Mouse (Mus musculus) intestine, postnatal 0 days (tissue): Measurements from ENCODE around the gene Fads6. TPM values are rescaled to one million over a fixed set of nuclear protein-coding genes. Genes with fewer than 3 reads are reported as not detected.

ENCODE experiments used
- ATAC-seq: fragments of 200-750 bp; cut with Nextera tagmentation; 2 replicates; pipeline ENCODE4 v1.8.0; 2017; ENCODE audit warnings: mild to moderate bottlenecking, moderate TSS enrichment, moderate library complexity
- H3K27ac ChIP-seq: fragments of 300-500 bp; sonication (generic); 2 replicates; pipeline ENCODE4 v1.5.1; 2014; ENCODE audit warnings: mild to moderate bottlenecking, low read depth, low read length, moderate library complexity
- H3K27me3 ChIP-seq: fragments of 300-500 bp; sonication (generic); replicated peaks from 2 replicates; pipeline ENCODE4 v1.6.1; 2014; ENCODE audit warnings: low read length, mixed read lengths; ENCODE audit not compliant: control insufficient read depth, insufficient read depth
- H3K36me3 ChIP-seq: fragments of 300-500 bp; sonication (generic); 2 replicates; pipeline ENCODE4 v1.6.1; 2014; ENCODE audit warnings: mild to moderate bottlenecking, moderate library complexity; ENCODE audit not compliant: control insufficient read depth, insufficient read depth
- H3K4me1 ChIP-seq: fragments of 300-500 bp; sonication (generic); replicated peaks from 2 replicates; pipeline ENCODE4 v1.6.1; 2014; ENCODE audit warnings: antibody characterized with exemption, low read length, mixed read lengths; ENCODE audit not compliant: control insufficient read depth, insufficient read depth
- H3K4me2 ChIP-seq: fragments of 300-500 bp; sonication (generic); replicated peaks from 2 replicates; pipeline ENCODE4 v1.6.1; 2014; ENCODE audit warnings: low read depth, mild to moderate bottlenecking, moderate library complexity
- H3K4me3 ChIP-seq: fragments of 300-500 bp; sonication (generic); 2 replicates; pipeline ENCODE4 v1.5.1; 2014; ENCODE audit warnings: low read depth, low read length
- H3K9ac ChIP-seq: fragments of 300-500 bp; sonication (generic); 2 replicates; pipeline ENCODE4 v1.6.1; 2014; ENCODE audit warnings: mild to moderate bottlenecking, low read depth, low read length
- H3K9me3 ChIP-seq: fragments of 300-500 bp; sonication (generic); 2 replicates; pipeline ENCODE4 v1.6.1; 2016; ENCODE audit warnings: mixed run types; ENCODE audit not compliant: control insufficient read depth
- CTCF ChIP-seq: sonication (generic); IDR thresholded peaks from 2 replicates; pipeline ENCODE4 v1.5.1; 2016; ENCODE audit warnings: low read depth, mild to moderate bottlenecking, control low read depth, antibody characterized with exemption, moderate library complexity
- WGBS: fragments of 180-500 bp; shearing (Covaris S2); extraction: QIAGEN DNeasy Blood & Tissue Kit; methylation state at CpG from one replicate; pipeline ENCODE4 v1.1.7; 2014; 5-methylcytosine and 5-hydroxymethylcytosine counted together
- polyA plus RNA-seq: library from polyadenylated mRNA; unstranded; fragments of >200 nt; fragmentation: Nextera tagmentation; extraction: Ambion mirVana; gene quantifications from 2 replicates; pipeline ENCODE4 v1.2.1, GENCODE M21; 2015

Gene Fads6
- polyA plus RNA-seq, 1 experiment from 2014 or later, result 0.26 TPM

GRCm38 (mm10) chr11:115267061-115267883 is 30.2 kb downstream of the Fads6 start, which contains the start of gene Grin2c:
Gene Grin2c (minus strand): TSS chr11:115267243.
- no peak within 1 kb of the TSS for H3K27ac ChIP-seq
- H3K36me3 ChIP-seq, result peaks cover 24% of the 10 kb centered on the region
- no peak within 1 kb of the TSS for H3K9ac ChIP-seq
- peaks cover 57% of the 10 kb centered on the region for H3K27me3 ChIP-seq
- no peak for ATAC-seq
- peak within 1 kb of the TSS; percentile 57 for H3K4me2 ChIP-seq
- peak within 1 kb of the TSS; percentile 25 for H3K4me3 ChIP-seq
- H3K4me1 ChIP-seq, result no peaks in the 10 kb centered on the region
- H3K9me3 ChIP-seq, result no peaks in the 10 kb centered on the region
- no peak for TF ChIP-seq CTCF
- WGBS, result 8% methylated on average over 49 of the region's 50 CpGs

DNA sequence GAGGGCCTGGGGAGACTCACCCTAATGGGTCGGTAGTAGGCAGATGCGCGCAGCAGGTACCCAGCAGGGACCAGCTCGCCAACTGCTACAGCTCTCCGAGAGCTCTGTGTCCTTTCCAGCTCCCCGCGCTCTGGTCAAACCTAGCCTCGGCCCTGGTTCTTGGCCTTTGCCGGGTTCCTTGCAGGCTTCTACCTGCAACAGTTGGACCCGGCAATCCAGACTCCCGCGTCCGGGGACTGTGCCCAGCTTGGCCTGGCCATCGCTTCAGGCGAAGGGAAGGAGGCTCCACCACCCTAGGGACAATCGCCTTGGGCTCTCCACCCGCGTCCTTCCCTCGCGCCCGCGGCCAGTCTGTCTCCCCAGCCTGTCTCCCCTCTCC is 31.1 kb downstream of the Fads6 start:
- Histone ChIP-seq H3K9me3 (no peaks in the 10 kb centered on the region), H3K36me3 (peaks cover 20% of the 10 kb centered on the region), H3K4me1 (no peaks in the 10 kb centered on the region), H3K4me2 (peak overlapping the region; percentile 57; the same call in 1 of the 2 replicates), H3K27me3 (peaks cover 64% of the 10 kb centered on the region), H3K4me3 (peak overlapping the region; percentile 25), H3K9ac (no peak overlapping the region), H3K27ac (no peak overlapping the region)
- 2% methylated on average over 21 of the region's 22 CpGs for WGBS
- no peak for TF ChIP-seq CTCF
- no peak for ATAC-seq

DNA sequence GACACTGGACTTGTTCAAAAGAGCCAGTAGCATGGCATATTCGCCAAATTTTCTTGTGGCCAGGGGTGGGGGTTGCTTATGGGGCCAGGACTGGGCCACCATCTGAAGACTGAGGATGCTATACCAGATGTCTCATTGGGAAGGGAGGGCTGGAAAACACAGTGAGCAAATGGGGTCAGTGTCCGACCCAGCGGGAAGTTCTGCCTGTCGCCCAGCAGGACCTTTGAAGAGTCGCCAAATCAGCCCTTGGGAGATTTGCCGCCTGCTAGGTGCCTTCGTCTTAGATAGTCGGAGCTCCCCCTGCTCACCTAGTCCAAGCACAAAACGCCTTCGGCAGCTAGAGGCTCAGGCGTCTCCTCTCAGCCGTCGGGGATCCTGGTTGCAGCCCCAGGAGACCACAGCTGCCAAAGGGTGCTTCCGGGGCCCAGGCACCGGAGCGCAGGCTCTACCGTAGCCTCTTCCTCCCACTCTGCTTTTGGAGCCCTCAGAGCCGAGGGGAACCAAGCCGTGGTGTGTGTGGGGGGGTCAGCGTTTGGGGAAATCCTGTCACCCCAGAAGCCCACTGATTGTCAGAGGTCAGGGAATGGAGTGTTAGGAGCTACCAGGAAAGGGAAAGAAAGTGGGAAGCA is 31.6 kb downstream of the Fads6 start:
- no peak for ATAC-seq
- no peak overlapping the region for H3K9ac ChIP-seq
- no peaks in the 10 kb centered on the region for H3K9me3 ChIP-seq
- H3K27me3 ChIP-seq, result peaks cover 64% of the 10 kb centered on the region
- peaks cover 20% of the 10 kb centered on the region for H3K36me3 ChIP-seq
- H3K4me3 ChIP-seq, result no peak overlapping the region
- H3K4me2 ChIP-seq, result 0 out of 2 replicates have a peak overlapping the region, but pooled peaks have one; percentile 13
- WGBS, result 4% methylated on average over 20 of the region's 20 CpGs
- H3K4me1 ChIP-seq, result no peaks in the 10 kb centered on the region
- H3K27ac ChIP-seq, result no peak overlapping the region
- no peak for TF ChIP-seq CTCF

DNA sequence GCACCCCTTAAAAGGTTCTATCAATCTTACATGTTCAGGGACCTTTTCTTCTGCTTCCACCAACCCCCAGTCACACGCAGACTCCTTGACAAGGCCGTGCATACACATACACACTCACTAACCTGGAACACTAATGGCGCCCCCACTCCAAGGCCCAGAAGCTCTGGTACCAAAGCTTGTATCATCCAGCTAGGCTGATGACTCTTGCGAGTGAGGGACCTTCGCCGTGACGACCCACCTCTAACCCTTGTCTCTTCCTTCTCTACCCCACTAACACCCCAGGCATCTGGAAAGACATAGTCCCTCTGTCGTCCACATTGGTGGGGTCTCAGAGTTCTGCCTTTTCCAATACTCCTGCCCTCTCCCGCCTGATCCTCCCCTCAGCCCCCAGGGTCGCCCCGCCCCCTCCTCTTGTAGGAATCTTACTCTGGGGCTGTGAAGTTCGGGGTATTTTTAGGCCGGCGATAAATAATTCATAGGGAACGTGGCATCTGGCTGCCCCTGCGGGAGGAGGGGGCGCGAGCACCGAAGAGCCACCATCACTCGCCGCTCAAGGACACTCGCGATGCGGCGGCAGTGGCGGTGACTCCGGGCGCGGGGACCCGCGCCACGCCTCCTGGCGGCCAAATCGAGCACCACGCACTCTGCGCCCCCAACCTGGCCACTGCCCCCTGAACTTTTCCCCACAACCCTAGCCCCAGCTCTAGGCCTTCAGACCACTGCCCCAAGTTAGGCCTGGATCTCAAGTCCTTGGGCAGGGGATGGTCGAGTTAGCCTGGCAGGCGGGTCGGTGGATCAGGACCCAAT is 32.4 kb downstream of the Fads6 start:
- Histone ChIP-seq H3K27ac (no peak overlapping the region), H3K4me2 (peak overlapping the region; percentile 41), H3K9me3 (no peaks in the 10 kb centered on the region), H3K27me3 (peaks cover 64% of the 10 kb centered on the region), H3K9ac (no peak overlapping the region), H3K4me3 (peak overlapping the region; percentile 18; the same call in 1 of the 2 replicates), H3K4me1 (no peaks in the 10 kb centered on the region), H3K36me3 (peaks cover 20% of the 10 kb centered on the region)
- WGBS, result 9% methylated on average over 39 of the region's 39 CpGs
- ATAC-seq, result no peak
- TF ChIP-seq CTCF, result peak; percentile 76

- WGBS, result 56% methylated on average over 7 of the region's 7 CpGs
- H3K4me2 ChIP-seq, result no peak overlapping the region
Measured at GRCm38 (mm10) chr11:115264136-115264861, 33.2 kb downstream of the Fads6 start.

More at GRCm38 (mm10) chr11:115264136-115264861, 33.2 kb downstream of the Fads6 start:
- no peak overlapping the region for H3K9ac ChIP-seq
- no peak for ATAC-seq
- no peaks in the 10 kb centered on the region for H3K4me1 ChIP-seq
- TF ChIP-seq CTCF, result no peak
- no peaks in the 10 kb centered on the region for H3K9me3 ChIP-seq
- no peak overlapping the region for H3K4me3 ChIP-seq
- no peak overlapping the region for H3K27ac ChIP-seq
- peaks cover 18% of the 10 kb centered on the region for H3K36me3 ChIP-seq
- peaks cover 67% of the 10 kb centered on the region for H3K27me3 ChIP-seq
